Mouse (Mus musculus): ENCODE measurements around the gene Dpp6. TPM values are rescaled to one million over a fixed set of nuclear protein-coding genes. Genes with fewer than 3 reads are reported as not detected.

Dpp6 gene
- polyA plus RNA-seq, 1 experiment from 2014 or later: 100 TPM

- H3K36me3 ChIP-seq (ENCODE audit: control insufficient read depth, insufficient read depth, low read length): no peaks in the 10 kb centered on the region
- H3K4me3 ChIP-seq (ENCODE audit: low read depth, low read length): no peak overlapping the region
- no peak overlapping the region for H3K27ac ChIP-seq (ENCODE audit: low read depth, low read length)
- H3K4me2 ChIP-seq (ENCODE audit: low read depth, low read length): no peak overlapping the region
- H3K4me1 ChIP-seq (ENCODE audit: control insufficient read depth, insufficient read depth, low read length): no peaks in the 10 kb centered on the region
- no peak overlapping the region for H3K9ac ChIP-seq (replicated peaks; ENCODE audit: low read depth, low read length)
- H3K9me3 ChIP-seq (ENCODE audit: control insufficient read depth, low read length): no peaks in the 10 kb centered on the region
- ATAC-seq (ENCODE audit: low read depth): no peak
- WGBS: 80% methylated on average over 2 of the region's 2 CpGs
- H3K27me3 ChIP-seq (ENCODE audit: control insufficient read depth, insufficient read depth, low read length): no peaks in the 10 kb centered on the region
Observed at GRCm38 (mm10) chr5:27365946-27366345, 548.9 kb downstream of the Dpp6 start.

DNA sequence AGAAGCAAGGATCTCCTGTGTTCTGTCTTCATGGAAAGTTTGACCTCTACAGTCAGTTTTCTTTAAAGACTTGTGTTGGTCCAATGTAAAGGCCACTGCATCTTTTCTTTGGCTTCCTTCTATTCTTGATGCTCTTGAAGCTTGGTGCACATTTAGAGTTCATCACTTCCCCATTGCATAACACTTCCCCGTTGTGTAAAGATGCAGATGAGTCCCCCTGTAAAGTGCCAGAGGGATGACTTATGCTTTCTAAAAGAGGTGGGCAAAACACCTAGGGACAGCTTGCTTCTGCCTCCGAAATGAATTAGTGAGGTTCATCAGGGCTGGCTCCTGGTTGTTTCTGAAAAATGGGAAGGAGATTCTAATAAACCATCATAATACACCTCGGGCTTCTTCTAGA lies 553.8 kb downstream of the Dpp6 start:
- 74% methylated on average over 3 of the region's 3 CpGs for WGBS
- Histone ChIP-seq H3K9ac (replicated peaks; ENCODE audit: low read depth, low read length) (no peak overlapping the region), H3K4me3 (ENCODE audit: low read depth, low read length) (no peak overlapping the region), H3K27ac (ENCODE audit: low read depth, low read length) (no peak overlapping the region), H3K36me3 (ENCODE audit: control insufficient read depth, insufficient read depth, low read length) (no peaks in the 10 kb centered on the region), H3K4me2 (ENCODE audit: low read depth, low read length) (no peak overlapping the region), H3K27me3 (ENCODE audit: control insufficient read depth, insufficient read depth, low read length) (no peaks in the 10 kb centered on the region), H3K9me3 (ENCODE audit: control insufficient read depth, low read length) (no peaks in the 10 kb centered on the region), H3K4me1 (ENCODE audit: control insufficient read depth, insufficient read depth, low read length) (no peaks in the 10 kb centered on the region)
- ATAC-seq (ENCODE audit: low read depth): no peak

- no peak overlapping the region for H3K4me3 ChIP-seq (ENCODE audit: low read depth, low read length)
- H3K9me3 ChIP-seq (ENCODE audit: control insufficient read depth, low read length): no peaks in the 10 kb centered on the region
- H3K9ac ChIP-seq (replicated peaks; ENCODE audit: low read depth, low read length): no peak overlapping the region
- H3K27me3 ChIP-seq (ENCODE audit: control insufficient read depth, insufficient read depth, low read length): no peaks in the 10 kb centered on the region
- ATAC-seq (ENCODE audit: low read depth): no peak
- H3K4me1 ChIP-seq (ENCODE audit: control insufficient read depth, insufficient read depth, low read length): no peaks in the 10 kb centered on the region
- H3K27ac ChIP-seq (ENCODE audit: low read depth, low read length): no peak overlapping the region
- H3K4me2 ChIP-seq (ENCODE audit: low read depth, low read length): no peak overlapping the region
- no peaks in the 10 kb centered on the region for H3K36me3 ChIP-seq (ENCODE audit: control insufficient read depth, insufficient read depth, low read length)
- WGBS: 63% methylated on average over 1 of the region's 1 CpGs
Observed at GRCm38 (mm10) chr5:27373931-27374330, 556.9 kb downstream of the Dpp6 start.

- no peak overlapping the region for H3K9ac ChIP-seq (replicated peaks; ENCODE audit: low read depth, low read length)
- no peaks in the 10 kb centered on the region for H3K27me3 ChIP-seq (ENCODE audit: control insufficient read depth, insufficient read depth, low read length)
- no peaks in the 10 kb centered on the region for H3K36me3 ChIP-seq (ENCODE audit: control insufficient read depth, insufficient read depth, low read length)
- no peak overlapping the region for H3K4me3 ChIP-seq (ENCODE audit: low read depth, low read length)
- WGBS: 91% methylated on average over 3 of the region's 3 CpGs
- H3K4me1 ChIP-seq (ENCODE audit: control insufficient read depth, insufficient read depth, low read length): no peaks in the 10 kb centered on the region
- no peak overlapping the region for H3K4me2 ChIP-seq (ENCODE audit: low read depth, low read length)
- no peak overlapping the region for H3K27ac ChIP-seq (ENCODE audit: low read depth, low read length)
- no peaks in the 10 kb centered on the region for H3K9me3 ChIP-seq (ENCODE audit: control insufficient read depth, low read length)
- ATAC-seq (ENCODE audit: low read depth): no peak
Observed at GRCm38 (mm10) chr5:27375841-27376240, 558.8 kb downstream of the Dpp6 start.

DNA sequence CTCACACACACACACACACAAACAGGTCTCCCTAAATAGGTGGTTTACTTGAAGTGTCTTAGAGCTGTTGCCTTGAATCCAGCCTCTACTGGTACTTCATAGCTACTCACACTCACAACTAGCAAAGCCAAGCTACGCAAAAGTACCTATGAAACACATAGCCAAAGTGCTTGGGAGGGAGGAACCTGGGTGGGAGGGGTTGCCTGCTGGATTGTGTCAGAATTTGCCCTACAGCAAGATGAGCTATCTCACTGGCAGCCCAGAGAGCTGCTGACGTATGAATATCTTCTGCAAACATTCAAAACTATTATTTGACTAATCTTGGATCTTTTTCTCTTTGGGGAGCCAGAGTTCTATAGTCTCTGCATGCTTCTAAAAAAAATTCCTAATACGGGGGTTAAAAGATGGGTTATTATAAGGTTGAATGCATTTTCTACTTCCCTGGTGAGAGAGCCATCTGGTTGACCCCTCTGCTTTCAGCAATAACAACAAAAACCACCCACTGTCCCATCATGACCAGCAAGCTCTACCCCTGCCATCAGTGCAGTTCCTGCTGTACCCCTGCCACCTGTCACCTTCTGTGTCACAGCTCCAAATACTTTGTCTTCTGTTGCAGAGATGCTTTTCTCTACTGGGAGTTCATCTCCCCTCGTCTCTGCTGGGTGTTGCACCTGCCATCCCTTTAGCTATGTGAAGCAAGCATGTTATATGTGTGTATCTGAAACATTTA lies 563.8 kb downstream of the Dpp6 start:
- Histone ChIP-seq H3K4me1 (ENCODE audit: control insufficient read depth, insufficient read depth, low read length) (no peaks in the 10 kb centered on the region), H3K27me3 (ENCODE audit: control insufficient read depth, insufficient read depth, low read length) (no peaks in the 10 kb centered on the region), H3K9me3 (ENCODE audit: control insufficient read depth, low read length) (peaks cover 4% of the 10 kb centered on the region; the same call in 1 of the 2 replicates), H3K36me3 (ENCODE audit: control insufficient read depth, insufficient read depth, low read length) (peaks cover 8% of the 10 kb centered on the region), H3K4me3 (ENCODE audit: low read depth, low read length) (no peak overlapping the region), H3K27ac (ENCODE audit: low read depth, low read length) (no peak overlapping the region), H3K9ac (replicated peaks; ENCODE audit: low read depth, low read length) (no peak overlapping the region), H3K4me2 (ENCODE audit: low read depth, low read length) (no peak overlapping the region)
- no peak for ATAC-seq (ENCODE audit: low read depth)
- WGBS: 83% methylated on average over 4 of the region's 4 CpGs

GRCm38 (mm10) chr5:27398371-27398770 lies 581.4 kb downstream of the Dpp6 start:
- H3K36me3 ChIP-seq (ENCODE audit: control insufficient read depth, insufficient read depth, low read length): no peaks in the 10 kb centered on the region
- H3K9ac ChIP-seq (replicated peaks; ENCODE audit: low read depth, low read length): no peak overlapping the region
- H3K27me3 ChIP-seq (ENCODE audit: control insufficient read depth, insufficient read depth, low read length): no peaks in the 10 kb centered on the region
- H3K4me3 ChIP-seq (ENCODE audit: low read depth, low read length): no peak overlapping the region
- no peaks in the 10 kb centered on the region for H3K9me3 ChIP-seq (ENCODE audit: control insufficient read depth, low read length)
- ATAC-seq (ENCODE audit: low read depth): no peak
- no peak overlapping the region for H3K4me2 ChIP-seq (ENCODE audit: low read depth, low read length)
- H3K27ac ChIP-seq (ENCODE audit: low read depth, low read length): no peak overlapping the region
- H3K4me1 ChIP-seq (ENCODE audit: control insufficient read depth, insufficient read depth, low read length): no peaks in the 10 kb centered on the region
- WGBS: 91% methylated on average over 3 of the region's 3 CpGs

GRCm38 (mm10) chr5:27399111-27399510 lies 582.1 kb downstream of the Dpp6 start:
- Histone ChIP-seq H3K4me3 (ENCODE audit: low read depth, low read length) (no peak overlapping the region), H3K27me3 (ENCODE audit: control insufficient read depth, insufficient read depth, low read length) (no peaks in the 10 kb centered on the region), H3K36me3 (ENCODE audit: control insufficient read depth, insufficient read depth, low read length) (no peaks in the 10 kb centered on the region), H3K9ac (replicated peaks; ENCODE audit: low read depth, low read length) (no peak overlapping the region), H3K4me1 (ENCODE audit: control insufficient read depth, insufficient read depth, low read length) (no peaks in the 10 kb centered on the region), H3K27ac (ENCODE audit: low read depth, low read length) (no peak overlapping the region), H3K9me3 (ENCODE audit: control insufficient read depth, low read length) (no peaks in the 10 kb centered on the region), H3K4me2 (ENCODE audit: low read depth, low read length) (no peak overlapping the region)
- ATAC-seq (ENCODE audit: low read depth): no peak

DNA sequence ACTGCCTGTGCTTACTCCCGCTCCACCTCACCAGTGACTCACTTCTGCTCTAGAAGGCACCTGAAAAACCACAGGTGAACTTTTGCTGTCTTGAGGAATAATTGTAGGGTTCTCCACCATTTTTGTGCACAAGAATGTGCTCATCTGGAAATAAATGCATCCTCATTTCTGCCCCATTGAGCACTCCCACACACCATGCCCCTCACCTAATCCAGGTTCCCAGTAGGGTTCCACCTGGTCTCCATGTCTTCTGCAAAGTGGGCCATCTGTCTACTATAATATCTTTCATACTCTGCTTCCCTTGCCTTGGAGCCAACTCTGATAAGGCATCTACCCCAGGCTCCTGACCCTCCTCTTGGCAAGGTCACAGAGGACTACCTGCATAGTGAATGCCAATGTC lies 585.6 kb downstream of the Dpp6 start:
- WGBS: 100% methylated on average over 1 of the region's 1 CpGs
- Histone ChIP-seq H3K9me3 (ENCODE audit: control insufficient read depth, low read length) (no peaks in the 10 kb centered on the region), H3K4me1 (ENCODE audit: control insufficient read depth, insufficient read depth, low read length) (no peaks in the 10 kb centered on the region), H3K4me2 (ENCODE audit: low read depth, low read length) (no peak overlapping the region), H3K27ac (ENCODE audit: low read depth, low read length) (no peak overlapping the region), H3K36me3 (ENCODE audit: control insufficient read depth, insufficient read depth, low read length) (no peaks in the 10 kb centered on the region), H3K9ac (replicated peaks; ENCODE audit: low read depth, low read length) (no peak overlapping the region), H3K4me3 (ENCODE audit: low read depth, low read length) (no peak overlapping the region), H3K27me3 (ENCODE audit: control insufficient read depth, insufficient read depth, low read length) (no peaks in the 10 kb centered on the region)
- no peak for ATAC-seq (ENCODE audit: low read depth)

DNA sequence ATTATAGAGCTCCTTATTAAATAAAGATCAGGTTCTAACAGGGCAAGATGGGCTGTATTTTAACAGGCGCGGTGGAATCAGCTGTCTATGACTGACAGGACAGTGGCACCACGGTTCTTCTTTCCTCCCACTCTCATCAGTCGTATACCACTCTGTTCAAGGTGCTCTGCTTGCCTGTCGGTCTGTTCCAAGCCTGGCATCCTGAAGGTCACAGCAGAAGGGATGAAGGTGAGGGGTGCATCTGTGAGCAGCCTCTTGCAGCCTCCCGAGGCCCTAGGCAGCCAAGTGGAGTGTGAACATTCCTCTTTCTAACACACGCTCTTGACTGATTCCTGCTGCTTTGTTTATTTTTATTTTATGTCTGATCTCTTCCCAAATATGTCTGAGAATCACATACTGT lies 591.9 kb downstream of the Dpp6 start:
- 75% methylated on average over 7 of the region's 7 CpGs for WGBS
- ATAC-seq (ENCODE audit: low read depth): no peak
- H3K27ac ChIP-seq (ENCODE audit: low read depth, low read length): no peak overlapping the region

More for the DNA sequence above, 591.9 kb downstream of the Dpp6 start:
- no peaks in the 10 kb centered on the region for H3K27me3 ChIP-seq (ENCODE audit: control insufficient read depth, insufficient read depth, low read length)
- H3K9ac ChIP-seq (replicated peaks; ENCODE audit: low read depth, low read length): no peak overlapping the region
- no peaks in the 10 kb centered on the region for H3K4me1 ChIP-seq (ENCODE audit: control insufficient read depth, insufficient read depth, low read length)
- H3K9me3 ChIP-seq (ENCODE audit: control insufficient read depth, low read length): no peaks in the 10 kb centered on the region
- H3K4me2 ChIP-seq (ENCODE audit: low read depth, low read length): no peak overlapping the region
- H3K4me3 ChIP-seq (ENCODE audit: low read depth, low read length): no peak overlapping the region
- H3K36me3 ChIP-seq (ENCODE audit: control insufficient read depth, insufficient read depth, low read length): no peaks in the 10 kb centered on the region
